8 mouse cellular contexts compared by ENCODE assay signal in genomic region chr3:40846473-40846956, GRCm38 (mm10). TPM values are rescaled to one million over a fixed set of nuclear protein-coding genes. Genes with fewer than 3 reads are reported as not detected.
DNase-seq lines count a peak whose midpoint lies in the region; ATAC-seq lines count a peak whose summit lies in the region.
"Not testable (repeated sequence)": the region's sequence is repeated elsewhere in the genome, so short reads cannot be mapped to it uniquely, and the experiment has no call there.

Gene Mfsd8, minus strand, starts transcription at chr3:40846886.

- 0% methylated on average over 36 of the region's 39 CpGs for WGBS in hindbrain, embryonic 11.5 days

- H3K27ac ChIP-seq in hindbrain, embryonic 11.5 days (ENCODE audit: low read depth, low read length), result peak within 1 kb of the TSS; percentile 70; the same call in 1 of the 2 replicates

- H3K27me3 ChIP-seq in hindbrain, embryonic 11.5 days (ENCODE audit: control insufficient read depth, insufficient read depth, low read length), result not testable (repeated sequence)

- peak; percentile 99 for ATAC-seq in hindbrain, embryonic 11.5 days (ENCODE audit: low FRiP score)

- not testable (repeated sequence) for H3K36me3 ChIP-seq in hindbrain, embryonic 11.5 days (ENCODE audit: control insufficient read depth, insufficient read depth, low read length)

- peak within 1 kb of the TSS; percentile 61 for H3K9ac ChIP-seq in hindbrain, embryonic 11.5 days (ENCODE audit: low read depth, low read length)

- peak within 1 kb of the TSS; percentile 61 for H3K4me2 ChIP-seq in hindbrain, embryonic 11.5 days (replicated peaks; ENCODE audit: low read depth, low read length)

- DNase-seq in Muller cell, postnatal 12 days (ENCODE audit: inconsistent ontology term), result peak; percentile 99
- peak; percentile 100 for DNase-seq in cerebellum, adult 9-11 months
- DNase-seq in frontal cortex, adult 2 months (ENCODE audit: extremely low spot score in 1 of 2, low spot score in 1 of 2), result peak; percentile 95 to 96
- peak; percentile 96 for DNase-seq in hindbrain, embryonic 11.5 days (ENCODE audit: low spot score)
- DNase-seq in layer of hippocampus, postnatal 10 days (ENCODE audit: low spot score in 2 of 2), result peak; percentile 93 to 95
- peak; percentile 98 for DNase-seq in lung, postnatal 10 days
- peak; percentile 95 for DNase-seq in ovary, postnatal 36 days (ENCODE audit: low spot score)
- peak; percentile 95 for DNase-seq in thymus, postnatal 25 days

- H3K9me3 ChIP-seq in hindbrain, embryonic 11.5 days (ENCODE audit: control insufficient read depth, low read length), result not testable (repeated sequence)

- H3K4me3 ChIP-seq in hindbrain, embryonic 11.5 days (ENCODE audit: low read depth, low read length), result peak within 1 kb of the TSS; percentile 40

- H3K4me1 ChIP-seq in hindbrain, embryonic 11.5 days (replicated peaks; ENCODE audit: control insufficient read depth, insufficient read depth, low read length), result not testable (repeated sequence)

RNA-seq across cellular contexts. Expression of gene Mfsd8, which starts in this region (rescaled TPM):
- 13.5 and 15.1 TPM in 2 replicates for polyA plus RNA-seq in frontal cortex, adult 2 months (2012; rRNA removed)
- 9.8 and 9.9 TPM in 2 replicates for polyA plus RNA-seq in hindbrain, embryonic 11.5 days (2014; fragmentation: Nextera tagmentation; extraction: Ambion mirVana)
- 10 to 100 TPM; 18.8 to 20.7 TPM for total RNA-seq in layer of hippocampus, postnatal 10 days (2021)

Comparison
In these comparisons a context has a peak if more than half of its experiments do, and no peak if none do; other contexts are left out.
1. Peak in every context shown above with its lines: DNase-seq, ATAC-seq, H3K4me3 ChIP-seq and H3K27ac ChIP-seq.